Mouse (Mus musculus) left cerebral cortex, postnatal 25 days (tissue): ENCODE measurements around the gene Sars. TPM values are rescaled to one million over a fixed set of nuclear protein-coding genes. Genes with fewer than 3 reads are reported as not detected.

ENCODE experiments used
- DNase-seq, 2 experiments: peaks; one replicate each; pipeline ENCODE4 v3.0.0; 2022; ENCODE audit warnings: low spot score in 2 of 2, mixed read lengths in 1 of 2
- intact Hi-C: fragments of 180-260 bp; cut with DNase I; formaldehyde crosslinking; loops from one replicate; pipeline ENCODE4 v1.15.1; 2025
- total RNA-seq, 2 experiments: library from RNA; stranded (reverse); gene quantifications; 2 replicates each; pipeline ENCODE4 v1.2.3; 2021

Sars gene
- total RNA-seq, 2 experiments from 2014 or later: 207 to 212 TPM

GRCm38 (mm10) chr3:108402528-108402920, 42.5 kb downstream of the Sars start:
- intact Hi-C loops: loop anchor here (5.0 kb wide), 1 partner anchor 35 kb away; no protein-coding TSS in a partner anchor
- DNase-seq: no peak

GRCm38 (mm10) chr3:108401692-108402527, 43.1 kb downstream of the Sars start:
- intact Hi-C loops: loop anchor here (2.0 to 5.0 kb wide), 2 partner anchors 35 to 161 kb away; partner anchors contain the start of gene Tmem167b
- peak; percentile 73 to 86 for DNase-seq

DNA sequence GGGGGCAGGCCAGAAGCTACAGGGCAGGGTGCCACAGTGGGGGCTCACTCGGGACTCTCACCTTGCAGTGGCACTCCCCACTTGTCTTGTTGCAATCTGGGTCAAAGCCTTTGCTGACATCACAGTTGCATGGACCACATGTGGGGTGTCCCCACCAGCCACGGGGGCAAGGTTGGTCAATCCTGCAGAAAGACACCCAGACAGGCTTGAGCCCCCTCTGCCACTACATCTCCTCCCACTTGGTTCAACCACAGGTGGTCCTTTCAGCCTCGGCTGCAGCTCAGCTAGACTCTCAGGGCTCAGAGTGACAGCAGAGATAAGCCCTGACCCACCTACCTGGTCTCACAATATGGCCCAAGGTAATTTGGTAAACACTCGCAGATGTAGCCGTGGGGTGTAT, 44.6 kb downstream of the Sars start:
- no peak for DNase-seq
- intact Hi-C loops: loop anchor here (2.0 to 5.0 kb wide), 2 partner anchors 37 to 162 kb away; partner anchors contain the start of gene Tmem167b

GRCm38 (mm10) chr3:108398281-108398680, 46.7 kb downstream of the Sars start:
- no peak for DNase-seq
- intact Hi-C loops: no loop called here

- DNase-seq: no peak
- intact Hi-C loops: no loop called here
Observed at GRCm38 (mm10) chr3:108392793-108393192, 52.2 kb downstream of the Sars start.

GRCm38 (mm10) chr3:108392299-108392698, 52.7 kb downstream of the Sars start:
- intact Hi-C loops: no loop called here
- DNase-seq: no peak

- intact Hi-C loops: loop anchor here (1.0 kb wide), 1 partner anchor 107 kb away; no protein-coding TSS in a partner anchor
Observed at GRCm38 (mm10) chr3:108389111-108389545, 55.9 kb downstream of the Sars start.

GRCm38 (mm10) chr3:108386186-108386585, 58.8 kb downstream of the Sars start:
- intact Hi-C loops: loop anchor here (2.0 kb wide), 1 partner anchor 27 kb away; no protein-coding TSS in a partner anchor
- DNase-seq: peak; percentile 72 to 96

More at GRCm38 (mm10) chr3:108389111-108389545, 55.9 kb downstream of the Sars start:
- DNase-seq: peak; percentile 94 to 98

GRCm38 (mm10) chr3:108384425-108384824, 60.6 kb downstream of the Sars start:
- DNase-seq: no peak
- intact Hi-C loops: no loop called here

GRCm38 (mm10) chr3:108383485-108384354, 61.3 kb downstream of the Sars start, which contains the start of gene Psrc1:
Psrc1 (plus strand) TSS chr3:108383839.
- peak; percentile 84 to 92 for DNase-seq
- intact Hi-C loops: no loop called here

GRCm38 (mm10) chr3:108381945-108382875, 62.8 kb downstream of the Sars start:
- DNase-seq: peak in 1 of 2 experiments; percentile 72
- intact Hi-C loops: no loop called here

GRCm38 (mm10) chr3:108380695-108381094, 64.3 kb downstream of the Sars start:
- intact Hi-C loops: no loop called here
- DNase-seq: no peak

GRCm38 (mm10) chr3:108378875-108379663, 65.9 kb downstream of the Sars start:
- intact Hi-C loops: no loop called here
- DNase-seq: peak in 1 of 2 experiments; percentile 50

Other genes with a start within 250 kb of the Sars start
- 10 to 100 TPM; 17.4 to 17.9 TPM for gene Cyb561d1, start 244.0 kb downstream of the Sars start, total RNA-seq
- 10 to 100 TPM; 24.0 to 24.2 TPM for gene Atxn7l2, start 234.3 kb downstream of the Sars start, total RNA-seq
- 1 to 10 TPM; 1.3 to 1.9 TPM for gene Sypl2, start 218.6 kb downstream of the Sars start, total RNA-seq
- gene Psma5, start 188.3 kb downstream of the Sars start, total RNA-seq: 10 to 100 TPM; 73.8 to 88.5 TPM
- gene Sort1, start 161.1 kb downstream of the Sars start, total RNA-seq: 100 to 1,000 TPM; 293 to 302 TPM
- gene Mybphl, start 80.3 kb downstream of the Sars start, total RNA-seq: under 1 TPM; 0.25 to 0.85 TPM
- gene Psrc1, start 61.4 kb downstream of the Sars start, total RNA-seq: 10 to 100 TPM; 12.9 to 18.6 TPM
- gene Celsr2, start 29.7 kb downstream of the Sars start, total RNA-seq: 100 to 1,000 TPM; 160 to 168 TPM
- gene 1700013F07Rik, start 88.9 kb upstream of the Sars start, total RNA-seq: 1 to 10 TPM in 1 of 2 experiments, under 1 TPM in 1; 0.92 to 1.6 TPM
- gene 5330417C22Rik, start 91.3 kb upstream of the Sars start, total RNA-seq: 10 to 100 TPM; 28.2 to 36.0 TPM
- 10 to 100 TPM; 42.5 to 44.7 TPM for gene Tmem167b, start 117.3 kb upstream of the Sars start, total RNA-seq
- 10 to 100 TPM; 34.9 to 35.4 TPM for gene Taf13, start 126.5 kb upstream of the Sars start, total RNA-seq
- 100 to 1,000 TPM; 127 to 137 TPM for gene Wdr47, start 146.1 kb upstream of the Sars start, total RNA-seq
- 10 to 100 TPM; 28.3 to 31.0 TPM for gene Clcc1, start 208.7 kb upstream of the Sars start, total RNA-seq